Mouse (Mus musculus) adrenal gland (tissue): ENCODE data around the gene Pex16.

Experiments
- intact Hi-C: fragments of 180-260 bp; cut with DNase I; formaldehyde crosslinking; loops from one replicate; pipeline ENCODE4 v1.15.1; 2025

The Pex16 gene

GRCm38 (mm10) chr2:92367383-92368029 is 7.0 kb upstream of the Pex16 start:
- intact Hi-C loops, result no loop called here

GRCm38 (mm10) chr2:92370375-92370774 is 4.1 kb upstream of the Pex16 start:
- intact Hi-C loops, result no loop called here

- intact Hi-C loops, result no loop called here
Measured at GRCm38 (mm10) chr2:92370821-92371805, 3.4 kb upstream of the Pex16 start.

- intact Hi-C loops, result no loop called here
Measured at GRCm38 (mm10) chr2:92371971-92372690, 2.3 kb upstream of the Pex16 start.

- intact Hi-C loops, result no loop called here
Measured at GRCm38 (mm10) chr2:92372767-92373436, 1.6 kb upstream of the Pex16 start.

- intact Hi-C loops, result no loop called here
Measured at GRCm38 (mm10) chr2:92373437-92373813, 1.1 kb upstream of the Pex16 start.

GRCm38 (mm10) chr2:92375099-92375623 is 685 bp downstream of the Pex16 start:
- intact Hi-C loops, result no loop called here

GRCm38 (mm10) chr2:92375788-92376187 is 1.3 kb downstream of the Pex16 start:
- intact Hi-C loops, result no loop called here

- intact Hi-C loops, result no loop called here
Measured at GRCm38 (mm10) chr2:92376300-92376699, 1.8 kb downstream of the Pex16 start.

GRCm38 (mm10) chr2:92377320-92377719 is 2.8 kb downstream of the Pex16 start:
- intact Hi-C loops, result no loop called here

GRCm38 (mm10) chr2:92379783-92380494 is 5.5 kb downstream of the Pex16 start:
- intact Hi-C loops, result no loop called here

- intact Hi-C loops, result no loop called here
Measured at GRCm38 (mm10) chr2:92380495-92381050, 6.1 kb downstream of the Pex16 start.

GRCm38 (mm10) chr2:92381161-92381560 is 6.7 kb downstream of the Pex16 start:
- intact Hi-C loops, result no loop called here

GRCm38 (mm10) chr2:92381901-92382588 is 7.6 kb downstream of the Pex16 start, which contains the start of gene 1700029I15Rik:
1700029I15Rik (plus strand) TSS chr2:92382538.
- intact Hi-C loops, result no loop called here

GRCm38 (mm10) chr2:92382759-92383158 is 8.3 kb downstream of the Pex16 start:
- intact Hi-C loops, result no loop called here

GRCm38 (mm10) chr2:92384101-92384500 is 9.6 kb downstream of the Pex16 start:
- intact Hi-C loops, result no loop called here

GRCm38 (mm10) chr2:92385113-92386051 is 10.9 kb downstream of the Pex16 start:
- intact Hi-C loops, result no loop called here
